Mouse (Mus musculus) embryonic fibroblast, embryonic 13.5 days (primary cell): ENCODE measurements around the gene Sema4c. TPM values are rescaled to one million over a fixed set of nuclear protein-coding genes. Genes with fewer than 3 reads are reported as not detected.

ENCODE experiments used
- H3K27ac ChIP-seq: 2 replicates; pipeline ENCODE4 v1.5.1; 2012; ENCODE audit warnings: low read length, control low read depth, inconsistent platforms; ENCODE audit not compliant: insufficient read depth
- H3K4me1 ChIP-seq: 2 replicates; pipeline ENCODE4 v1.6.1; 2011; ENCODE audit warnings: low read length; ENCODE audit not compliant: control insufficient read depth, insufficient read depth
- H3K4me3 ChIP-seq: 2 replicates; pipeline ENCODE4 v1.5.1; 2011; ENCODE audit warnings: mild to moderate bottlenecking, control low read depth, low read length; ENCODE audit not compliant: insufficient read depth
- CTCF ChIP-seq: IDR thresholded peaks from 2 replicates; pipeline ENCODE4 v1.5.1; 2011; ENCODE audit warnings: mild to moderate bottlenecking, control low read depth, low read length, moderate library complexity, borderline replicate concordance; ENCODE audit not compliant: insufficient read depth
- POLR2A ChIP-seq: IDR thresholded peaks from 2 replicates; pipeline ENCODE4 v1.6.1; 2011; ENCODE audit warnings: low read depth, mild to moderate bottlenecking, control low read depth, low read length, moderate library complexity
- polyA plus RNA-seq: library from polyadenylated mRNA; stranded (reverse); fragments of >200 nt; gene quantifications from 2 replicates; pipeline ENCODE4 v1.2.4, GENCODE M21; 2011; ENCODE audit warnings: low read depth; ENCODE audit not compliant: missing spikeins, insufficient read length

Gene Sema4c
- polyA plus RNA-seq, 1 experiment, result 20.5 TPM

- Histone ChIP-seq H3K27ac (no peak overlapping the region), H3K4me3 (no peak overlapping the region), H3K4me1 (0 out of 2 replicates have a peak, but pooled peaks cover 3% of the 10 kb centered on the region)
- TF ChIP-seq CTCF, result no peak
- no peak for TF ChIP-seq POLR2A
Measured at GRCm38 (mm10) chr1:36569694-36570276, 11.6 kb upstream of the Sema4c start.

GRCm38 (mm10) chr1:36568776-36569175 lies 10.6 kb upstream of the Sema4c start:
- 0 out of 2 replicates have a peak, but pooled peaks cover 3% of the 10 kb centered on the region for H3K4me1 ChIP-seq
- no peak for TF ChIP-seq CTCF
- no peak for TF ChIP-seq POLR2A
- H3K27ac ChIP-seq, result no peak overlapping the region
- no peak overlapping the region for H3K4me3 ChIP-seq

- H3K4me3 ChIP-seq, result no peak overlapping the region
- TF ChIP-seq POLR2A (no peak), CTCF (no peak)
- H3K4me1 ChIP-seq, result 0 out of 2 replicates have a peak, but pooled peaks cover 3% of the 10 kb centered on the region
- H3K27ac ChIP-seq, result no peak overlapping the region
Measured at GRCm38 (mm10) chr1:36567818-36568603, 9.9 kb upstream of the Sema4c start.

- Histone ChIP-seq H3K27ac (no peak overlapping the region), H3K4me1 (0 out of 2 replicates have a peak, but pooled peaks cover 3% of the 10 kb centered on the region), H3K4me3 (no peak overlapping the region)
- TF ChIP-seq CTCF (no peak), POLR2A (no peak)
Measured at GRCm38 (mm10) chr1:36566425-36566824, 8.3 kb upstream of the Sema4c start.

- H3K4me3 ChIP-seq, result no peak overlapping the region
- H3K4me1 ChIP-seq, result 0 out of 2 replicates have a peak, but pooled peaks cover 3% of the 10 kb centered on the region
- TF ChIP-seq POLR2A (no peak), CTCF (no peak)
- H3K27ac ChIP-seq, result no peak overlapping the region
Measured at GRCm38 (mm10) chr1:36564101-36564500, 6.0 kb upstream of the Sema4c start.

- Histone ChIP-seq H3K4me1 (0 out of 2 replicates have a peak, but pooled peaks cover 3% of the 10 kb centered on the region), H3K27ac (no peak overlapping the region), H3K4me3 (no peak overlapping the region)
- TF ChIP-seq POLR2A, result no peak
- no peak for TF ChIP-seq CTCF
Measured at GRCm38 (mm10) chr1:36563632-36564031, 5.5 kb upstream of the Sema4c start.

GRCm38 (mm10) chr1:36563197-36563596 lies 5.0 kb upstream of the Sema4c start:
- Histone ChIP-seq H3K4me1 (peaks cover 3% of the 10 kb centered on the region; the same call in 1 of the 2 replicates), H3K27ac (no peak overlapping the region), H3K4me3 (no peak overlapping the region)
- TF ChIP-seq POLR2A, result no peak

GRCm38 (mm10) chr1:36562388-36562787 lies 4.2 kb upstream of the Sema4c start:
- TF ChIP-seq POLR2A (no peak), CTCF (no peak)
- Histone ChIP-seq H3K4me3 (no peak overlapping the region), H3K27ac (no peak overlapping the region), H3K4me1 (peaks cover 3% of the 10 kb centered on the region; the same call in 1 of the 2 replicates)

GRCm38 (mm10) chr1:36560903-36561302 lies 2.8 kb upstream of the Sema4c start:
- Histone ChIP-seq H3K4me3 (no peak overlapping the region), H3K4me1 (no peaks in the 10 kb centered on the region; the same call in 1 of the 2 replicates), H3K27ac (no peak overlapping the region)
- TF ChIP-seq CTCF (no peak), POLR2A (no peak)

GRCm38 (mm10) chr1:36559888-36560287 lies 1.7 kb upstream of the Sema4c start:
- Histone ChIP-seq H3K27ac (no peak overlapping the region), H3K4me3 (no peak overlapping the region), H3K4me1 (peaks cover 3% of the 10 kb centered on the region)
- TF ChIP-seq CTCF (no peak), POLR2A (no peak)
